Mouse (Mus musculus) liver, embryonic 14 days (tissue): ENCODE measurements around the gene Impdh1. TPM values are rescaled to one million over a fixed set of nuclear protein-coding genes. Genes with fewer than 3 reads are reported as not detected.

Experiments used
- polyA plus RNA-seq: library from polyadenylated mRNA; depleted of rRNA; stranded (reverse); fragments of >200 nt; gene quantifications from 2 replicates; pipeline ENCODE4 v1.2.3, GENCODE M21; 2012; rRNA removed

Gene Impdh1
- 4.4 and 4.9 TPM in 2 replicates for polyA plus RNA-seq

GRCm38 (mm10) chr6:29215881-29216501 lies at the start of gene Impdh1:
Gene Impdh1 (minus strand): TSS chr6:29216364.

GRCm38 (mm10) chr6:29178888-29179658 lies 37.1 kb downstream of the Impdh1 start, which contains the start of gene Prrt4:
Gene Prrt4 (minus strand): TSS chr6:29179584.

GRCm38 (mm10) chr6:29164314-29165244 lies 51.6 kb downstream of the Impdh1 start, which contains the start of gene Rbm28:
Gene Rbm28 (minus strand): TSS chr6:29165006.

Other genes with a start within 250 kb of the Impdh1 start
- not detected in 2 replicates for gene Lep, start 156.1 kb downstream of the Impdh1 start, polyA plus RNA-seq
- gene Rbm28, start 51.4 kb downstream of the Impdh1 start, polyA plus RNA-seq: 13.5 and 14.6 TPM in 2 replicates
- gene Prrt4, start 36.8 kb downstream of the Impdh1 start, polyA plus RNA-seq: 0.01 and 0.05 TPM in 2 replicates
- gene Hilpda, start 56.1 kb upstream of the Impdh1 start, polyA plus RNA-seq: 10.2 and 12.2 TPM in 2 replicates
- gene Fam71f2, start 63.2 kb upstream of the Impdh1 start, polyA plus RNA-seq: 0.26 and 0.28 TPM in 2 replicates
- gene Fam71f1, start 102.8 kb upstream of the Impdh1 start, polyA plus RNA-seq: not detected in 2 replicates
- gene Calu, start 131.7 kb upstream of the Impdh1 start, polyA plus RNA-seq: 52.8 and 56.2 TPM in 2 replicates
- gene Opn1sw, start 172.1 kb upstream of the Impdh1 start, polyA plus RNA-seq: not detected in 2 replicates
- 0.22 and 0.26 TPM in 2 replicates for gene Ccdc136, start 179.9 kb upstream of the Impdh1 start, polyA plus RNA-seq
- 0.24 and 0.70 TPM in 2 replicates for gene Flnc, start 216.9 kb upstream of the Impdh1 start, polyA plus RNA-seq